9 mouse cellular contexts compared by ENCODE assay signal in genomic region chr6:77980137-77981052, GRCm38 (mm10). TPM values are rescaled to one million over a fixed set of nuclear protein-coding genes. Genes with fewer than 3 reads are reported as not detected.
A peak's percentile ranks its signal among the peaks of the same experiment; 100 is the strongest.
DNase-seq lines count a peak whose midpoint lies in the region; ATAC-seq and TF ChIP-seq lines count a peak whose summit lies in the region.
"Had no signal": no experiment of that assay in that cellular context is flagged by ENCODE, and none has a peak within 500 bp of the region (broad histone marks: within the 10 kb centered on the region; RNA-seq: fewer than 3 reads in every experiment).

No protein-coding gene starts in this region.

- TF ChIP-seq EP300 in MEL (IDR thresholded peaks at IDR 0.05; ENCODE audit: low read depth in 1 of 2, low read length in 2 of 2): no peak

- H3K27me3 ChIP-seq in heart, embryonic 10.5 days (ENCODE audit: insufficient read depth, poor library complexity, severe bottlenecking): no peaks in the 10 kb centered on the region; the same call in 1 of the 2 replicates
- no peaks in the 10 kb centered on the region for H3K27me3 ChIP-seq in MEL (ENCODE audit: control insufficient read depth in 1 of 2, insufficient read depth in 2 of 2, low read length in 2 of 2)
- H3K27me3 ChIP-seq in forebrain, embryonic 13.5 days: no peaks in the 10 kb centered on the region
- peaks cover 17% of the 10 kb centered on the region for H3K27me3 ChIP-seq in liver, embryonic 12.5 days (replicated peaks)
- H3K27me3 ChIP-seq in thymus, adult 2 months (ENCODE audit: control insufficient read depth, insufficient read depth, low read length): no peaks in the 10 kb centered on the region

- peak overlapping the region; percentile 67 for H3K4me2 ChIP-seq in forebrain, embryonic 13.5 days
- H3K4me2 ChIP-seq in liver, embryonic 12.5 days: peak overlapping the region; percentile 66; the same call in 1 of the 2 replicates

- peak; percentile 34 for ATAC-seq in forebrain, embryonic 13.5 days
- ATAC-seq in liver, embryonic 12.5 days: no peak
- no peak for ATAC-seq in megakaryocyte progenitor cell, adult 5-6 weeks (replicated peaks; ENCODE audit: poor library complexity)

- TF ChIP-seq POLR2A in MEL (IDR thresholded peaks at IDR 0.05; ENCODE audit: control insufficient read depth in 1 of 2, insufficient read depth in 1 of 2, low read depth in 1 of 2, low read length in 2 of 2, poor library complexity in 1 of 2): no peak
- no peak for TF ChIP-seq POLR2A in thymus, adult 2 months (IDR thresholded peaks at IDR 0.05; ENCODE audit: control insufficient read depth, extremely low read depth, insufficient read depth, low read length, poor library complexity)

- TF ChIP-seq RAD21 in MEL (IDR thresholded peaks at IDR 0.05; ENCODE audit: low read depth, low read length): no peak

- intact Hi-C loops in heart, postnatal 25 days (cut with DNase I): no loop called here

- H3K4me1 ChIP-seq in heart, embryonic 10.5 days: peaks cover 12% of the 10 kb centered on the region; the same call in 1 of the 2 replicates
- H3K4me1 ChIP-seq in MEL (ENCODE audit: control insufficient read depth in 1 of 2, insufficient read depth in 2 of 2, low read length in 2 of 2): no peaks in the 10 kb centered on the region
- peaks cover 35% of the 10 kb centered on the region for H3K4me1 ChIP-seq in forebrain, embryonic 13.5 days
- 0 out of 2 replicates have a peak, but pooled peaks cover 4% of the 10 kb centered on the region for H3K4me1 ChIP-seq in liver, embryonic 12.5 days
- H3K4me1 ChIP-seq in thymus, adult 2 months (replicated peaks; ENCODE audit: control insufficient read depth, insufficient read depth, low read length): no peaks in the 10 kb centered on the region

- no peak for TF ChIP-seq CTCF in MEL (IDR thresholded peaks at IDR 0.05 in 2 of 3, conservative IDR thresholded peaks at IDR 0.05 in 1 of 3; ENCODE audit: control insufficient read depth in 1 of 3, insufficient read depth in 1 of 3, low read depth in 2 of 3, low read length in 3 of 3, poor library complexity in 1 of 3, severe bottlenecking in 1 of 3)
- no peak for TF ChIP-seq CTCF in thymus, adult 2 months (IDR thresholded peaks at IDR 0.05; ENCODE audit: borderline replicate concordance, control insufficient read depth, extremely low read depth, insufficient read depth, low read length, poor library complexity)

- H3K36me3 ChIP-seq in heart, embryonic 10.5 days: no peaks in the 10 kb centered on the region
- no peaks in the 10 kb centered on the region for H3K36me3 ChIP-seq in MEL (ENCODE audit: control insufficient read depth in 1 of 2, insufficient read depth in 2 of 2, low read length in 2 of 2)
- no peaks in the 10 kb centered on the region for H3K36me3 ChIP-seq in forebrain, embryonic 13.5 days (ENCODE audit: poor library complexity, severe bottlenecking)
- no peaks in the 10 kb centered on the region for H3K36me3 ChIP-seq in liver, embryonic 12.5 days
- no peaks in the 10 kb centered on the region for H3K36me3 ChIP-seq in thymus, adult 2 months (ENCODE audit: control insufficient read depth, insufficient read depth, low read length)

- no peak overlapping the region for H3K27ac ChIP-seq in heart, embryonic 10.5 days
- no peak overlapping the region for H3K27ac ChIP-seq in MEL (ENCODE audit: control insufficient read depth, low read depth, low read length)
- H3K27ac ChIP-seq in forebrain, embryonic 13.5 days: peak overlapping the region; percentile 95
- H3K27ac ChIP-seq in liver, embryonic 12.5 days: no peak overlapping the region
- H3K27ac ChIP-seq in thymus, adult 2 months (ENCODE audit: control insufficient read depth, insufficient read depth, low read length): no peak overlapping the region

- no peaks in the 10 kb centered on the region for H3K79me2 ChIP-seq in MEL (ENCODE audit: control insufficient read depth, insufficient read depth, low read length, poor library complexity)

- H3K4me3 ChIP-seq in heart, embryonic 10.5 days: peak overlapping the region; percentile 70
- H3K4me3 ChIP-seq in MEL (ENCODE audit: control insufficient read depth in 1 of 2, insufficient read depth in 1 of 2, low read depth in 2 of 2, low read length in 2 of 2): no peak overlapping the region
- peak overlapping the region; percentile 53 for H3K4me3 ChIP-seq in forebrain, embryonic 13.5 days
- H3K4me3 ChIP-seq in liver, embryonic 12.5 days: no peak overlapping the region
- H3K4me3 ChIP-seq in thymus, adult 2 months (ENCODE audit: control insufficient read depth, insufficient read depth, low read length): no peak overlapping the region
- H3K4me3 ChIP-seq: myocyte had no signal

- 17% methylated on average over 15 of the region's 15 CpGs for WGBS in heart, embryonic 10.5 days
- 5% methylated on average over 15 of the region's 15 CpGs for WGBS in forebrain, embryonic 13.5 days
- 18% methylated on average over 15 of the region's 15 CpGs for WGBS in liver, embryonic 12.5 days (ENCODE audit: insufficient replicate concordance)
- WGBS in thymus, adult 2 months: 19% methylated on average over 15 of the region's 15 CpGs

- H3K9ac ChIP-seq in MEL (ENCODE audit: control insufficient read depth, low read depth, low read length, poor library complexity, severe bottlenecking): no peak overlapping the region
- peak overlapping the region; percentile 69 for H3K9ac ChIP-seq in forebrain, embryonic 13.5 days
- no peak overlapping the region for H3K9ac ChIP-seq in liver, embryonic 12.5 days

- H3K9me3 ChIP-seq in heart, embryonic 10.5 days: no peaks in the 10 kb centered on the region
- H3K9me3 ChIP-seq in MEL (replicated peaks; ENCODE audit: insufficient read depth, low read length): no peaks in the 10 kb centered on the region
- H3K9me3 ChIP-seq in forebrain, embryonic 13.5 days (replicated peaks): no peaks in the 10 kb centered on the region
- no peaks in the 10 kb centered on the region for H3K9me3 ChIP-seq in liver, embryonic 12.5 days (replicated peaks)

- no peak for DNase-seq in heart, embryonic 10.5 days (ENCODE audit: low spot score)
- DNase-seq in heart, postnatal 25 days (ENCODE audit: low spot score): no peak
- peak; percentile 2 for DNase-seq in MEL (ENCODE audit: low read depth, low spot score)
- no peak for DNase-seq in yolk sac, embryonic 10.5 days (ENCODE audit: low spot score)
- no peak for DNase-seq in thymus, adult 2 months

TF ChIP-seq in MEL, 35 proteins besides CTCF, POLR2A, EP300 and RAD21:
- TF ChIP-seq HCFC1 (IDR thresholded peaks at IDR 0.05; ENCODE audit: low read depth, low read length) (no peak), ZKSCAN1 (IDR thresholded peaks at IDR 0.05; ENCODE audit: low read depth, low read length) (no peak), CHD2 (IDR thresholded peaks at IDR 0.05; ENCODE audit: low read length) (no peak), NRF1 (IDR thresholded peaks at IDR 0.05; ENCODE audit: insufficient read depth, low read depth, low read length, poor library complexity, severe bottlenecking) (no peak)

RNA-seq across cellular contexts. Expression of gene Ctnna2, which starts 0.9 kb away (rescaled TPM):
- polyA plus RNA-seq in heart, embryonic 10.5 days (2016; fragmentation: Nextera tagmentation; extraction: Ambion mirVana): 0.79 and 2.7 TPM in 2 replicates
- total RNA-seq in heart, postnatal 25 days (2021): not detected
- not detected in 2 replicates for total RNA-seq in MEL (2012; rRNA removed)
- polyA plus RNA-seq in MEL (2012; ENCODE audit: insufficient read depth in 1 of 2, insufficient read length in 2 of 2, low read depth in 1 of 2, low replicate concordance in 2 of 2, missing spikeins in 1 of 2): not detected
- 83.4 and 100.0 TPM in 2 replicates for polyA plus RNA-seq in forebrain, embryonic 13.5 days (2015; fragmentation: Nextera tagmentation; extraction: Ambion mirVana)
- 0.65 and 0.79 TPM in 2 replicates for polyA plus RNA-seq in liver, embryonic 12.5 days (2016; fragmentation: Nextera tagmentation; extraction: Ambion mirVana)
- total RNA-seq in megakaryocyte progenitor cell, adult 5-6 weeks (2015): not detected in 2 replicates
- not detected in 2 replicates for total RNA-seq in megakaryocyte progenitor cell, adult 5-6 weeks (2017)
- polyA plus RNA-seq in thymus, adult 2 months (2012; rRNA removed): 0.18 and 0.70 TPM in 2 replicates
- polyA plus RNA-seq: myocyte had no signal

Comparison
In these comparisons a context has a peak if more than half of its experiments do, and no peak if none do; other contexts are left out.
1. H3K4me3 ChIP-seq: peak in heart, embryonic 10.5 days (single experiment) and forebrain, embryonic 13.5 days (single experiment); none in MEL (0 of 2), liver, embryonic 12.5 days (single experiment) and thymus, adult 2 months (single experiment).
2. RNA of gene Ctnna2, which starts 0.9 kb away (polyA plus RNA-seq): 83.4 to 100.0 TPM in forebrain, embryonic 13.5 days; 0.79 to 2.7 TPM in heart, embryonic 10.5 days, 0.65 to 0.79 TPM in liver, embryonic 12.5 days, 0.18 to 0.70 TPM in thymus, adult 2 months and not detected in MEL; every median in the first group is over 10 times any median in the second.